Mouse (Mus musculus) gastrocnemius, postnatal 10 days (tissue): ENCODE results near the gene Ncoa5. TPM values are rescaled to one million over a fixed set of nuclear protein-coding genes. Genes with fewer than 3 reads are reported as not detected.

ENCODE experiments used
- DNase-seq: peaks from one replicate; pipeline ENCODE4 v3.0.0; 2021; ENCODE audit warnings: mixed read lengths
- total RNA-seq, 2 experiments: library from RNA; stranded (reverse); gene quantifications; 2 replicates each; pipeline ENCODE4 v1.2.3; 2021

The Ncoa5 gene
- total RNA-seq, 2 experiments from 2014 or later = 13.4 to 20.4 TPM

DNA sequence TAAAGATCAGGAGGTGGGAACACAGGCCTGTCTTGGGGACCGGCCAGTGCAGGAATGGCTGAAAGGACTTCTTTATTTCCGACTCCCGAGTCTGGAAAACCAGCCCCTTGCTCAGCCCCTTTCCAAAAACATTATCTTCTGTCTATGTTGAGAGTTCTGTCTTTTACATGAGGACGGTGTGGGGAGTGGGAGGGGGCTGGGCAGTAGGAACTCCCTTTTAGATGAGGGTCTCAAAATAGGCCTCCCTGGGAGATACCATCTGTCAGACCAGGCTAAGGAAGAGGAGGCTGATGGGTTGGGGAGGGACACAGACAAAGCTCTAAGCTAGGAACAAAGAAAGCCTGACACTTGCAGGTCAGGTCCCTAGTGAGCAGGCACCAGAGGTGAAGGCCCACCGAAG lies 14.4 kb upstream of the Ncoa5 start:
- DNase-seq = no peak

DNA sequence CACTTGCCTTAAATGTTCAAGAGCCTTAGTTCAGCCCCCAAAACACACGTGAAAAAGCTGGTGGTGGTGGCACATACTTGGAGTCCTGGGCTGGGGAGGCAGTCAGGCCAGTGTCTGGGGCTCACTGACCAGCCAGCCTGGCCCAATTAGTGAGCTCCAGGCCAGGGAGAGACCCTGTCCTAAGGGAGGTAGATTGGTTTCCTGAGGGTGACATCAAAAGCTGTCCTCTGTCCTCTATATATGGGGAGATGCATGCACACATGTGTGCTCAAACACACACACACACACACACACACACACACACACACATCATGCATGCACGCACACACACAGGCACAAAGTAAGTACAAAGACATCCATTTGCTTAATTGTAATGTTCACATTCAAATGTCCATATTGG lies 9.1 kb upstream of the Ncoa5 start:
- no peak for DNase-seq

DNA sequence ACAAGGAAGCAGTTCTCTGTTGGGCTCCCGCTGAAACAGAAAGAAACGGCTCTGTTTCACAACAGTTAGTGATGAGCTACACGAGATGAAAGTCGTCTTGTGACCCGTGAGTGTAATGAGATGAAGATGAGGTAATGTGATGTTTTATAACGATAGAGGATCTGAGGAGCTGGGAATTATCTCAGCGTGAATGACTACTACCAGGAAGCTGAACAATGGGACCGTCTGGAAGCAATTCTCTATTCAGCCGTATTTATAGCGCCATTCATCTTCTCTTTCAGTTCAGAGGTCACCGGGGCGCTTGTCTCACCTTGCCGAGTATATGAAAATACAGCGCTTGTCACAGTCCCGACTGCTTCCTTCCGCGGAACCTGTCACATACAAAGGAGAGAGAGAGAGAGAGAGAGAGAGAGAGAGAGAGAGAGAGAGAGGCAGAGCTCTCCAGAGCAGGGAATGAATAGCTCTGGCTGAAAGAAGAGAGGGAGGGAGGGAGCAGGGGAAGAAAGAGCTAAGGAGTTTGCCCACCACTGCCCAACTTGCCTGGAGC lies 8.5 kb upstream of the Ncoa5 start:
- DNase-seq = no peak

DNA sequence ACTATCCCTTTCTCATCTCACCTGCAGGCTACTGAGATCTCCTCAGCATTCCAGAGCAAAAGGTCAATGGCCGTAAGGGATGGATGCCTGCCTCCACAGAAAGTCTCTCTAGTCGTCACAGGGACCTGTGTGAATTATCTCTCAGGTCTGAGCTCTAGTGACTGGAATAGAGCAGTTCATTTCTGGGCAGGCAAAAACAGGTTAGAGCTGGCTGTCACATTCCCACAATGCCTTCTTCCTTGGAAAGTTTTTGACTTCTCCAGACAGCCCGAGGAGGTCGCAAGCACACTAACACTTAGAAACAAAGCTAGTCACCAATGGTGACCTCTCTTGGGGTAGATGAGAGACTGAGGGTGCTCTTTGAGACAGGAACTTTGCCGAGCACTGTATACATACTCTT lies 7.5 kb upstream of the Ncoa5 start:
- DNase-seq = no peak

DNA sequence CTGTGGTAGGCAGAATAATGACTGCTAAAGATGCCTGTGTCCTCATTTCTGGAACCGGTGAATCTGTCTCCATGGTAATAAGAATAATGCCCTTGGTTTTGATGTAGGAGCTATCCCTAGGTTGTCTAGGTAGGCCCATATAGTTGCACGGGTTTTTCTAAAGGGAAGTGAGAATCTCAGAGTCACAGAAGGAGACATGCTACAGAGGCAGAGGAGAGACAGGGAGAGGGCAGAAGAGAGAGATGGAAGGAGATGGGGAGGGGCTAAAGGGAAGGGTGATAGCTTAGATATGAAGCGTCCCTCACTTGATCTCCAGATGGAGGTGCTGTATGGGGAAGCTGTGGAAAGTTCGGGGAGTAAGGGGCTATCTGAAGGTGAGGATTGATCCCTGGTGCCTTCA lies 2.7 kb upstream of the Ncoa5 start:
- no peak for DNase-seq

DNA sequence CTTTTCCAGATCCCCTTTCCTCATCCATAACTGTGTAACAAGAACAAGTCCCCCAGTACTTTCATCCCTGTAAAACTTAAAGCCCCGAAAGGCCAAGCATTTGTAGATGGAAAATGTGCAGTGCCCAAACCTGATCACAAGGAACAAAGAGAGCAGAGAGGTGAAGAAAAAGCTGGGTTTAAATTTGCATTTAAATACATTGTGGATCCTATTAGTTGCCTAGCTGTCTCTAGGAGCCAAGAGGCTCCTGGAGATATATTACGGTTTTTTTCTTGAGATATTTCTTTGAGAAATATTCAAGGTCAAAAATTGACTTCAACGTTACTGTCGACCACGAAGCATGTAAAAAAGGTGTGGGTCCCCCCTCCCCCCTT lies 378 bp upstream of the Ncoa5 start:
- no peak for DNase-seq

DNA sequence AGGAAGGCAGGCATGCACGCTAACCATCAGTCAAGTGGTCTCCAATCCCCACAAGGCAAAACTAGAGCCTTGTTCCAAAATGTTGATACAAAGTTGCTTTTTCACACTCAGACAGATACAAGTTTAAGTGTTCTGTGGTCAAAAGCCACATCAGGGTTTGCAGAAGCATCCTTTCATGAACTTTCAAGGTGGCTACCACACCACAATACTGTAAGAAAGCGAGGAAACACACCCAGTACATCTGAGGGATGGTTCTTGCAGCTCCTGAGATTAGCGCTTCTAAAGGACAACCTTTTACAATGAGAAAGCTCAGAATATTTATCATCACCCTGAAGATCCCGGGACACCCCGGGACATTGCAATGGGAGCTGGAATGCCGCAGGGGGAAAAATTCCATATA lies 1.4 kb downstream of the Ncoa5 start:
- DNase-seq = no peak

DNA sequence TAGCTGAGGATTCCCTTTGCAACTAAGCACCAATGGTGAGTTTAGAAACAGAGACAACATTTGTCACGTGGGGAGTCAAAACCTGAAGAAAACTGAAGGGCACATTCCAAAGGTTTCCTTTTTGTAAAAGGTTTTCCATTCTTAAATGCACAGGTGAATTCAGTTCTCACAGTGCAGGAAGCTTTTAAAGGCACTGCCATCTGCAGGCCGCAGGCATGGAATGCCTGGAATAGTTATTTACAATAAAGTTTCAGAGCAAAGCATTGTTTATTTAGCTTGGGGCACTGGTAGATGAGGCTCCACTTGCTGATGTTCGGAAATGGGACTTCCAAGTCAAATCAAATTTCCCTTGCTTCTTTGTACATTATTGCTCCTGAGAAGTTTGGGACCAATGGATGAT lies 2.1 kb downstream of the Ncoa5 start:
- DNase-seq = no peak

DNA sequence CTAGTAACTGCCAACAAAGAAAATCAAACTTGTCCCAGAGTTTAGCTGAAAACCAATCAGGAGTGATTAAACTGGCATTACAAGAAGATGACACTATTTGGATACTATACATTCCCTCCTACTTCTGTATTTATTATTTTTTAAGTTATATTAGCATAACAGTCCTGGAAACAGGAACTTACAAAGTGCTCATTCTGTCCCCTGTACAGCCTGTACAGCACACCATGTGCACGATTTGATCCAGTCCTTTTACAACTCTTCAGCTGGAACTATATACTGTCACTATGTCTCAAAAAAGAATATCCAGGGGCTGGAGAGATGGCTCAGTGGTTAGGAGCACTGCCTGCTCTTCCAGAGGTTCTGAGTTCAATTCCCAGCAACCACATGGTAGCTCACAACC lies 7.5 kb downstream of the Ncoa5 start:
- no peak for DNase-seq

DNA sequence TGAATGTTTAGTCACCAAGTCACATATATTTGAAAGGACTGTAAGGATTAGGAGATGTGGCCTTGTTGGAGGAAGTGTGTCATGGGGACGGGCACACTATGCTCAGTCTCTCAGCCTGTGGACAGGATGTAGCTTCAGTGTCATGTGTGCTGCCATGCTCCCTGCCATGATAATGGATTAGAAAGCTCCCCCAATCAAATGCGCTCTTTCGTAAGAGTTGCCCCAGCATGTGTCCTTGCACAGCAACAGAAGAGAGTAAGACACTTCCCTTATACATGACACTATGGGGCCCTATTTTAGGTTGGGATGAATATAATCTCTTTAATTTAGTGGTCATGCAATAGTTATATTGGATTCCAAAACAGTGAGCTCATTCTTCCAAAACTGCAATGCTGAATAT lies 14.2 kb downstream of the Ncoa5 start:
- DNase-seq = no peak

DNA sequence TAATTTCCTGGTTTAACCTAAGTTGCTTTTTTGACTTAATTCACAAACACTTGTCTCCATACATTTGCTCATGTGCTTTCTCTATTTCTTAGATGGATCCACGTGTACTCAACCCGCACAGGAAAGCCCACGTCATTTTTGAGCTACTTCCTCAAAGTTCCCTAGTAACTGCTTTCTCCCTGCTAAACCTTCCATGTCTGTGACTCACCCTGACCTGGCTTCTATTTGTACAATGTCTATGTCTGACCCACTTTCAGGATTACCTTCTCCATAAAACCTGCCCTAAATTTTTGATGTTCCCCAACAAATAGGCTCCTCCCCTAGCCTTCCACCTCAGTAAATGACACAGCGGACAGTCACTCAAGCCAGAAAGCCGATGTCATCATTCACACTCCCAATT lies 19.7 kb downstream of the Ncoa5 start:
- no peak for DNase-seq

DNA sequence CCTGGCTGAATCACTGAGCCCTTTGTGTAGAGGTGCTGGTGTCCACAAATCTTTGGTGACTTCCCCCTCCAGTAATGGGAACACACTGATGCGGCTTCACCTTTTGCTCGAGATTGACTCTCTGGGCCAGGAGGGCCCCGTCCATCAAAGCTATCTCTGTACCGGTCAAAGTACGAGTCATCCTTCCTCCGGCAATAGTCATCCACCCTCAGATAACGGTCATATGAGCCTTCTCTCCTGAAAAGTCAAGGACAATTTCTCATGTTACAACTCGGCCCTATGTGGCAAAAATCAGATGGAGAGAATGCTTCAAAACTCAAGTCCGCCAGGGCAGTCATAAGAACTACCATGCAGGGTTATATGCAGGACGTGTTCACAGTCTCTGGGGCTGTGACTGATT lies 24.3 kb downstream of the Ncoa5 start:
- no peak for DNase-seq

DNA sequence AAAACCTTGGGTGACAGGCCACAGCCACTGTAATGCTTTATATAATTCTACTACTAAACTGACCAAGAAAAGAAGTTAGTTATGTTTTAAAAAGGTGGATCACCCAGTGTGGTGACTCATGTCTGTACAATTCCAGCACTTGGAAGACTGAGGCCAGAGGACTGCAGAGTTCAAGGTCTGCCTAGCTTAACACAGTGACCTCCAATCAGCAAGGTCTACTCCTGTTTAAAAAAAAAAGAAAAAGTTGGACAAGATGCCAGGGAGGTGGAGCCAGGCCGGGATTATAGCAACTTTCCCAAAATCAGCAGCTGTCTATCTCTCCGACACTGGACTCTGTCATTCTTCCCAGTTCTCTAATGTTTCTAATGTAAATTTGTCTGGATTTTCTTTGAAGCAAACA lies 25.1 kb downstream of the Ncoa5 start:
- no peak for DNase-seq

DNA sequence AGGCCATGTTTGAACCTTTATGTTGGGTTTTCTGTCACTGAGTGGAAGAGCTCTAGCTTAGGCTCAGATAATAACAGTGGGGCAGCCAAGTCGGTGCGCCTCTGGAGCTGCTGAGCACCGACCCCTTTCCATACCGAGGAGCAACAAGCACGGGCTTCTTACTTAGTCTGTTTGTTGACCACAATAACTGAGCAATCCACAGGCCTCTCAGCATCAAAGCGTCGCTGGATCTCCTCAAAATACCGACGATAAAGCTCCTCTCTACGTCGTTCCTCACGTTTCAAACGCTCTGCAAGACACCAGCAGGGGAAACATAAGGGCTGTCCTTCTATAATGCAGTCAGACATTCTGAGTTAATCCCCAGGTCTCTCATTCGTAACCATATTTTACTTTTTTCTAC lies 25.5 kb downstream of the Ncoa5 start:
- DNase-seq = no peak

DNA sequence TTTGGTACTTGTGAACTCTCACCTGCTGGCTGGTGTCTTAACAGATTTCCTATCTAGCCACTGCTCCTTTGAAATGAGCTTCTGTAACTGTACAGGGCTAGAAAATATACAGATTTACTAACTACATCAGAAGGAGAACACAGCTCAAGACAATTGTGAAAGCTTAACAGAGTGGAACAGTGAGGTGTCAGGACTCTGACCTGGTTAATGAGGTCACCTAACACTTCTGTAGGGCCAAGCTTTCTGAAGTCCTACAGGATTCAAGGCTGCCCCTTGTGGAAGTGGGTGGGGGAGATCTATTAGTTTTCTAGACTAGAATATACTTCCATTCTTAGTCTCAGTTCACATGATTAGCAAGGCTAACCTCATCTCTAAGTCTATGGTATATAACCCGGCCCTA lies 26.7 kb downstream of the Ncoa5 start:
- no peak for DNase-seq

DNA sequence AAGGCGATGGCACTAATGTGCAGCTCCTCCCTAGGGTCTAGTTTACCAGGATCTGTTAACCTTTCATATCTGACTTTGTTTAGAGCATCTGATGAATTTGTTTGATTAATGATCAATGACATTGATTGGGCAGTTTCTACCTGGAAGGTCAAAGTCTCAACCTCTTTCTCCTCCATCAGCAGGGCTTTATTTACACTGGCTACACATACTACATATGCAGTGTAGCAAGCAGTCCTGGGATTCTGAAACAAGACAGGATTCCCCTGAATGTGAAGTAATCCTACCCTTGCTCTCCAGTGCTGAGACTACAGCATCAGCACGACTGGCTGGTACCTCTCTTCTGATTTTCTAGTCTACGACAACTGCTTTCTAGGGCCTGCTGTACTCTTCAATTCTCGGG lies 27.9 kb downstream of the Ncoa5 start:
- no peak for DNase-seq

DNA sequence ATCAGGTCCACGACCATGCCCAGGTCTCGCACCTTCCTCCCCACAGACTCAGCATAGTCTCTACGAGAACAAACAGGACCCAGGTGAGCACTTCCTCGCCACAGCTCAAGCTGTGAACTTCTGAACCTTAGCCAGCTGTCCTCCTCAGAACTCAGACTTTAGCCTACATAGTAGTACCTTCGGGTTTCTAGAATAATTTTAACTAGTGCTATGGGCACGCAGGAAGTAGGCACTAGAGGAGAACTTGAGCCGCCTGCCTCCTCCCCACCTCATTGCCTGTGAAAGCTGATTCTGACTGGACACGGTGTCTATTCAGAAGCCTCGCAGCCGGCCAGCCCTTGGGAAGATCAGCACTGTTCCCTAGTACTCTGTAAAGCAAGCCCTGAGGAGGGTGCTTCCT lies 30.4 kb downstream of the Ncoa5 start:
- DNase-seq = no peak

DNA sequence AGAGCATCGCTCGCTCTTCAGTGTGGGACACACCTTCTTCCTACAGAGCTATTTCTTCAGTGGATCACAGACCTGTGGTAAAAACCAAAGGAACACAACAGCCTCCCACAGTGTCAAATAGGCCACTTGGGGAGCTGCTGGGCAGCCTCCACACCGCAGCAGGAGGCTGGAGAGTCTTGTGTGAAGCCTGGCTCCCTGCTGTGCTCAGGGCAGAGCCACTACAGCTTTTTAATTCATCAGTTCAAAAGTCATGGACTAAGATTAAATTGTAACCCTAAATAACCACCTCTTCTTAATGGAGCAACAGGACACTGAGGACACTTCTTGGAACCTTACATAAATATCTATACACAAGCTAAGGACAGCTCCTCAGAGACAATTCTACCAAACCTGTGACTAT lies 31.6 kb downstream of the Ncoa5 start:
- no peak for DNase-seq

DNA sequence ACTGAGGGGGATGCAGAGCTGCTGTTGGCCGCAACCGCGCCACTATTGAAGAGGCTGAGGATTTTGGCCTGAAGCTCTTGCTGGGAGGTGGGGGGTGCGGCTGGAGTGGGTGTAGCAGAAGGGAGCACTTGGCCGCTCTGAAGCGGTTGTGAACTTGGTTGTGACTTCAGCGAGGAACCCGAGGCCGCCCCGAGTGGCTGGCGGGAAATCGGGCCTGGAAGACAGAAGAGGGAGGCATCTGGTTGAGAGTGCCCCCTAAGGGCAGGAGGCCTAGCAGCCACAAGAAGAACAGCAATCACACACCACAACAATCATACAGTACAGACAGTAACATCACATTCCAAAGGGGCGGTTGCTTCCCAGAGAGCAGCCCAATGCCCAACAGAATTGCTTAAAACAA lies 32.7 kb downstream of the Ncoa5 start:
- DNase-seq = no peak

DNA sequence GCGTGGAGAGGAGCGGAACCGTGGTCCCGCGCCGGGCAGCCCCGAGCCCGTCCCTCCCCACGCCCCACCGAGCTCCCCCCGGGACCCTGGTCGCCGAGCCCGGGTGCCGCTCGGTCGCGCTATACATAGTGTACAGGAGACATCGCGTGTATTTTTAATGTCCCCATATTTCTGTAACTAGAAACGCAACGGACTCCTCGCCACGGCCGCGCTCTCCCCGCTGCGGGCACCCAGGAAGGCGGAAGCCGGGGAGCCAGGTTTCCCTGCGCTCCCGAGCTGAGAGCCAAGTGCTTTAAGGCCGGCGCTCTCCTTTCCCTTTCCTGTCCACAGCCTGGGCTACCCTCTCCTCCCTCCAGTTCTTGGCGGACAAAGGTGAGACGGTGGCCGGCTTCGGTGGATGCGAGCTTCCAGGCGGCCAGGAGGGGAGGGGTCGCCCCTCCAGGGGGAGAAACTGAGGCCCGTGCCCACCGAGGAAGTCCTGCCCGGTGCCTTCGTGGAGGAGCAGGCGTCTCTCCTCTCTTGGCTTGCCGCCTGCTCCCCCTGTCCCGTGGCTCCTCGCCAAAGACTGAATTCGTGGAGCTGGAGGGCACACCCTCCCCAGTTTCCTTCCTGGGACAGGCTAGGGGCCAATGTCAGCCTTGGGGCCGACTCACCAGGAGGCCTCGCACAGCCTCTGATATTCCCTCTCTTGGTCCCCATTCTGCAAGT lies 36.8 kb downstream of the Ncoa5 start:
- DNase-seq = peak; percentile 34

DNA sequence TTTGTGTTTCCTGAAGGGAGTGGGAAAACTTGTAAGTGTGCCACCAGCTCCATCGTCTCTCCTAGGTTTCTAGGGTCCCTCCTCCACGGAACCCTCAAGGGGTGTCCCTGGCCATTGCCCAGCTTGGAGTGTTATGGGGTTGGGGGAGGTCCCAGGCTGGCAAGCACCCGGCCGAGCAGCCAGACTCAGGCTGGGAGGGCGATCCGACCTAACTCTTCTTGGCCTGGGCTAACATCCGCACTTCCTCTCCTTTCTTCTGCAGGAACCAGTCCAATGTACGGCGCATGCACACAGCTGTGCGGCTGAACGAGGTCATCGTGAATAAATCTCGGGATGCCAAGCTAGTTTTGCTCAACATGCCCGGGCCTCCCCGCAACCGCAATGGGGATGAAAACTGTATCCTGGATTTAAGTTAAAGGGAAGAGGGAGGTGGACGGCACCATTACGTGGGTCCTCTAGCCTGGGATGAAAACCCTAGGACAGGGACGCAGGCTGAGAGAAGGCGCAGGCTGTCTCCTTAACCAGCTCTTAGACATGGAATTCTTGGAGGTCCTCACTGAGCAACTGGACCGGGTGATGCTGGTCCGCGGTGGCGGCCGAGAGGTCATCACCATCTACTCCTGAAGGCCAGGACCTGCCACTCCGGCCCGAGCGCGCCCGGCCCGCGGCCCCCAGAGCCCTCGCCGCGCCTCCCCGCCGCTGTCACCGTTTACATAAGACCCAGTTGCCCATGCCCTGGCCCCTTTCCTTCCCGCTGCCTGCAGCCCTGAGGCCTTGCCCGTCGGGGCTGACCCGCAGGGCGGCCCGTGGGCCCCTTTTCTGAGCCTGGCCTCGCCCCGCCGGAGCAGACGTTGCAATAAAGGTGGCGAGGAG lies 37.6 kb downstream of the Ncoa5 start:
- DNase-seq = no peak

DNA sequence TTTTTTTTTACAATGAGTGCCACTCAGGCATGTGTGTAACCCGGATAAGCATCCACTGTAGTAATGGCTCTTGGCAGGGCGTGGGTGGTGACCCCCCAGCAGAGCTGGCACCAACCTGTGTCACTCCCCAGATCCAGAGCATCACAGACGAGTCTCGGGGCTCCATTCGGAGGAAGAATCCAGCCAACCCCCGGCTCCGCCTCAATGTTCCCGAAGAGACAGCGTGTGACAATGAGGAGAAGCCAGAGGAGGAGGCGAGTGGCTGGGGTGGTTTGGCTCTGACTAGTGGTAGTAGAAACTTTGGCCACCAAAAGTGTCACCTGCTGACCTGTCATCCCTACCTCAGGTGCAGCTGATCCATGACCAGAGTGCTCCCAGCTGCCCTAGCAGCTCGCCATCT lies 38.7 kb downstream of the Ncoa5 start:
- DNase-seq = no peak

DNA sequence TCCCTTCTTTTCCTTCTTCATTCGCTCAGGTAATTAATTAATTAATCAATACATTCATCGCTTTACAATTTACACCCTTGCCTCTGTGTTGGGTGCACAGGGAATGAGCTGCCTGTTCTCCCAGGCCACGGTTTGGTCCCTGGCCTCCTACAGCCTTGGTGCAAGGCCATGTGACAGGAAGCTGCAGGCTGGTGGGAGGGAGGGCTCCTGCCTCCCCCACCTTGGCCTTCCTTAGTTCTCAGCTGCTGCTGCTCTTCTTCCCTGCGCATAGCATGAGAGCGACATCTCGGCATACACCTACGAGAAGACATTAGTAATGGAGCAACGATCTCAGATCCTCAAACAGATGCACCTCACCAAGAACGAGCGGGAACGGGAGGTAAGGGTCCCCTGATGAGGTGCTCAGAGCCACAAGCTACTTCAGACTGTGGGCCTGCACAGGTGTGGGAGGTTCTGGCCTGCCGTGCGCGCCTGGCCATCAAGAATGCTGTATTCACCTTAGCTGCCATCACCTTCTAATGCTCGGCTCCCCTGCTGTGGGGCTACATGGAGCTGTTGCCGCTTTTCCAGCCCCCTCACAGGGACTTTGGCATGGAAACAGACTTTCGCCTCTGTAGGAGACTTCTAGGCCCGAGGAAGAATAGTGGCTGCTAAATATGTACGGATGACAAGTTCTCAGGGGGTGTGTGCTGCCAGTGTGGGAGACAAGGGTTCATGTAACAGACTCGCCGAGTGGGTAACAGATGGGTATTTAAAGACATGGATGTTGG lies 39.8 kb downstream of the Ncoa5 start:
- DNase-seq = no peak
